Mouse (Mus musculus): Measurements from ENCODE around the gene Lin7a. TPM values are rescaled to one million over a fixed set of nuclear protein-coding genes. Genes with fewer than 3 reads are reported as not detected.

The Lin7a gene
- polyA plus RNA-seq, 1 experiment: 0.48 TPM

DNA sequence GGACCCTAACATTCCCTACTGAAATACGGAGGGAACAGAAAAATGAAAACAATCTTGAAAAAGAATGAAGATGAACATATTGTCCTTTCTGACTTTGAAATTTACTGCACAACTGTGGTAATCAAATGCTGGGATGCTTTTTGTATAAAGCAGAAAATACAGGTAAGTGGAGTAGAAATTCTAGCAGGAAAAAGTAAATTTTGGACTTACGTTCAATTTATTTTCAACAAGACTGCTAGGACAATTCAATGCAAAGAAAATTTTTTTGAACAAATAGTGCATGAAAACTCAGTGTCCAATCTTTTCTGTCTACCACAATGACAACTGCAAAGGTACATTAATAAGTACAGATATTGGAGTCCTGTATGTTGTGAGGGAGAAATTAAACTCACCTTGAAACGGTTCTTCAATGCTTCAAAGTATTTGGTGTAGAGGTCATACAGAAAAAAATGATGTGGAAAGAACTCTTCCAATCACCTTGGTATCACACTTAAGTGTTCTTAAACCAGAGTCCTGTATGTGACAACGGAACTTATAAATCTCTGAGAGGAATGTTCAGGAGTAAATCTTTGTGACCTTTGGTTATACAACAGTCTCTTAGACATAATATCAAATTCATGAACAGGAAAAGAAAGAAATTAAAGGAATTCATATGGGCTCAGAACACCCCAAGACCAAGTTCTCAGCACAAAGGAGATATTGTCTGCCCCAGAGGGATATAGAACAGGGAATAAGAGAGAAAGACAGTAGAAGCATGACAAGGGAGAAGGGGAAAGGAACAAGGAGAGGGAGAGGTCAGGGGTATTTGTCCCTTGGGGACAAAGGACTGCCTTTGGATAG lies 26.6 kb upstream of the Lin7a start:
- H3K36me3 ChIP-seq (ENCODE audit: control insufficient read depth, insufficient read depth): no peaks in the 10 kb centered on the region
- H3K4me3 ChIP-seq: no peak overlapping the region
- no peaks in the 10 kb centered on the region for H3K27me3 ChIP-seq (ENCODE audit: control insufficient read depth, insufficient read depth, insufficient read length)
- TF ChIP-seq USF1 (IDR thresholded peaks at IDR 0.05; ENCODE audit: low read depth): no peak
- no peak for TF ChIP-seq TCF3 (IDR thresholded peaks at IDR 0.05; ENCODE audit: insufficient read length, low read depth)
- no peak for TF ChIP-seq REST (IDR thresholded peaks at IDR 0.05; ENCODE audit: insufficient read depth, insufficient read length)
- no peak for TF ChIP-seq POLR2AphosphoS2 (IDR thresholded peaks at IDR 0.05; ENCODE audit: insufficient read length, low read depth)
- TF ChIP-seq E2F4 (IDR thresholded peaks at IDR 0.05; ENCODE audit: insufficient read depth): no peak
- TF ChIP-seq POLR2A (IDR thresholded peaks at IDR 0.05; ENCODE audit: insufficient read length, low read depth): no peak
- no peak for TF ChIP-seq MYOD1 (IDR thresholded peaks at IDR 0.05; ENCODE audit: control insufficient read depth in 1 of 3, insufficient read length in 2 of 3, low read depth in 2 of 3)
- TF ChIP-seq MYOG (IDR thresholded peaks at IDR 0.05; ENCODE audit: control insufficient read depth in 1 of 3, insufficient read depth in 1 of 3, insufficient read length in 2 of 3, low read depth in 2 of 3): no peak
- no peak for TF ChIP-seq MAX (IDR thresholded peaks at IDR 0.05; ENCODE audit: low read depth)
- no peak for TF ChIP-seq TCF12 (IDR thresholded peaks at IDR 0.05; ENCODE audit: insufficient read depth, poor library complexity, severe bottlenecking)
- TF ChIP-seq CEBPB (IDR thresholded peaks at IDR 0.05; ENCODE audit: insufficient read depth, poor library complexity, severe bottlenecking): no peak
- no peak overlapping the region for H3ac ChIP-seq (ENCODE audit: control insufficient read depth, insufficient read length)
- H3K4me2 ChIP-seq (ENCODE audit: low read depth): no peak overlapping the region
- no peaks in the 10 kb centered on the region for H3K79me2 ChIP-seq (ENCODE audit: control insufficient read depth, insufficient read depth)

DNA sequence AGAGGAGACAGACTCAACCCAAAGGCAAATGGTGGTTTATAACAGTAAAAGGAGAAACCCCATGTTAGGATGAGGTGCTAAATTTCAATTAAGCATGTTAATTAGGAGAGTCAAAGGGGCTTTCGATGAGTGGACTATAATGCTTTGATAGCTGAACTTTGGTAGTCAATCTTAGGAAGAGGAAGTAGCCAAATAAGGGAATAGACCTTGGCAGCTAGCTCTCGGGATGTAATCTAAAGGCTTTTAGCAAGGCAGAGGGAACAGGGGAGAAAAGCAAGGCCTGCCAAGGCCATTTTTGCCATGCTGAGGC lies 26.0 kb upstream of the Lin7a start:
- no peaks in the 10 kb centered on the region for H3K79me2 ChIP-seq (ENCODE audit: control insufficient read depth, insufficient read depth)
- H3K4me3 ChIP-seq: no peak overlapping the region
- no peak overlapping the region for H3ac ChIP-seq (ENCODE audit: control insufficient read depth, insufficient read length)
- no peaks in the 10 kb centered on the region for H3K27me3 ChIP-seq (ENCODE audit: control insufficient read depth, insufficient read depth, insufficient read length)
- H3K36me3 ChIP-seq (ENCODE audit: control insufficient read depth, insufficient read depth): no peaks in the 10 kb centered on the region
- no peak overlapping the region for H3K4me2 ChIP-seq (ENCODE audit: low read depth)
- no peak for TF ChIP-seq POLR2A (IDR thresholded peaks at IDR 0.05; ENCODE audit: insufficient read length, low read depth)
- TF ChIP-seq TCF3 (IDR thresholded peaks at IDR 0.05; ENCODE audit: insufficient read length, low read depth): no peak
- no peak for TF ChIP-seq USF1 (IDR thresholded peaks at IDR 0.05; ENCODE audit: low read depth)
- TF ChIP-seq TCF12 (IDR thresholded peaks at IDR 0.05; ENCODE audit: insufficient read depth, poor library complexity, severe bottlenecking): no peak
- no peak for TF ChIP-seq MYOD1 (IDR thresholded peaks at IDR 0.05; ENCODE audit: control insufficient read depth in 1 of 3, insufficient read length in 2 of 3, low read depth in 2 of 3)
- no peak for TF ChIP-seq MYOG (IDR thresholded peaks at IDR 0.05; ENCODE audit: control insufficient read depth in 1 of 3, insufficient read depth in 1 of 3, insufficient read length in 2 of 3, low read depth in 2 of 3)
- no peak for TF ChIP-seq MAX (IDR thresholded peaks at IDR 0.05; ENCODE audit: low read depth)
- TF ChIP-seq REST (IDR thresholded peaks at IDR 0.05; ENCODE audit: insufficient read depth, insufficient read length): no peak
- no peak for TF ChIP-seq SRF (IDR thresholded peaks at IDR 0.05; ENCODE audit: control insufficient read depth, insufficient read length, low read depth)
- no peak for TF ChIP-seq CEBPB (IDR thresholded peaks at IDR 0.05; ENCODE audit: insufficient read depth, poor library complexity, severe bottlenecking)
- TF ChIP-seq POLR2AphosphoS2 (IDR thresholded peaks at IDR 0.05; ENCODE audit: insufficient read length, low read depth): no peak
- no peak for TF ChIP-seq E2F4 (IDR thresholded peaks at IDR 0.05; ENCODE audit: insufficient read depth)

DNA sequence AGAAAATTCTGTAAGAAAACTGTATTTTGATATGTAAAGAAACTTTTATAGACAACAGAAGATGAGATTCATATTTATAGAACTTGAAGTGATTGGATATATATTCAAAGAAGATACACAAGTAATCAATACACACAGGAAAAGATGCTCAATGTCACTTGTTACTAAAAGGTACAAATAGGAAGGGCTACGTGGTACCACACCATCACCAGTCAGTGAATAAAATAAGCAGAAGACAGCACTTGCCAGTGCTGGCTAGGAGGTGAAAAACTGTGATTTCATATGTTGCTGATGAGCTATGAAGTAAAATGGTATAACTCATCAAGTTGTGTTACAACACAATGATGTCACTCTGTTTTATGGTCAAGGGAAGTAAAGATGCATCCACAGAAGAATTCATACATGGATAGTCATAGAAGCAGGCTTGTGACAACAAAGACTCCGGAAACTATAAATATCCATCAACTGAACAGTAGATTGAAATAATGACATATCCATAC lies 25.5 kb upstream of the Lin7a start:
- Histone ChIP-seq H3K36me3 (ENCODE audit: control insufficient read depth, insufficient read depth) (no peaks in the 10 kb centered on the region), H3K27me3 (ENCODE audit: control insufficient read depth, insufficient read depth, insufficient read length) (no peaks in the 10 kb centered on the region), H3K4me2 (ENCODE audit: low read depth) (no peak overlapping the region), H3K79me2 (ENCODE audit: control insufficient read depth, insufficient read depth) (no peaks in the 10 kb centered on the region), H3ac (ENCODE audit: control insufficient read depth, insufficient read length) (no peak overlapping the region), H3K4me3 (no peak overlapping the region)
- no peak for TF ChIP-seq MYOD1 (IDR thresholded peaks at IDR 0.05; ENCODE audit: control insufficient read depth in 1 of 3, insufficient read length in 2 of 3, low read depth in 2 of 3)
- TF ChIP-seq POLR2A (IDR thresholded peaks at IDR 0.05; ENCODE audit: insufficient read length, low read depth): no peak
- TF ChIP-seq MYOG (IDR thresholded peaks at IDR 0.05; ENCODE audit: control insufficient read depth in 1 of 3, insufficient read depth in 1 of 3, insufficient read length in 2 of 3, low read depth in 2 of 3): no peak
- no peak for TF ChIP-seq USF1 (IDR thresholded peaks at IDR 0.05; ENCODE audit: low read depth)
- TF ChIP-seq CEBPB (IDR thresholded peaks at IDR 0.05; ENCODE audit: insufficient read depth, poor library complexity, severe bottlenecking): no peak
- TF ChIP-seq SRF (IDR thresholded peaks at IDR 0.05; ENCODE audit: control insufficient read depth, insufficient read length, low read depth): no peak

DNA sequence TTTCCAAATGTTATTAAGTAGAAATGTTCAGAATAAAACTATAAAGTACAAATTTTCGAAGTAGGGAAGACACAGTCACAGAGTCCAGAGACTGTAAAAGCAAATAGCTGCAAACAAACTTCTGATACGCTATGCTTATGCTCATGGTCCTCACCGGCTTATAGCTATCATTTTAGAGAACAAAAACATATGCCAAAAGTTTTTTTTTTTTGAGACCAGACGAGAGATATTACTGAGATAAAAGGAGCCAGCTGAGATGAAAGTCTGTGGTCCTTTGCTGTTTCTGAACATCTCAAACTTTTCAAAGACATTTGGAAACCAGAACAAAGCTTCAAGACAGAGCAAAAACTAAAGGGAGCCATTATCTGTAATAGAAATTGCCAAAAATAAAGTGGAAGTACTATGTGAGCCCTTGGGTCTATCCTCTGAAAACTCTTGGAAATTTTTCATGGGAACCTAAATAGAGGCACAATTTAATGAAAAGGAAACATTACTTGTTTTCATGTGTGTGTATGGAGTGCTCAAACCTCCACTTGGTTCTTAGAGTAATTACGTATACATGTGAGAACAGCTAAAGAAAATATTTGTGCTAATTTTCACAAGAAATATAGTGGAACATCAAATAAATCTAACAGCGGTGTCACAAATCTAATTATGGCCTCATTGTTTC lies 24.4 kb upstream of the Lin7a start:
- Histone ChIP-seq H3K79me2 (ENCODE audit: control insufficient read depth, insufficient read depth) (no peaks in the 10 kb centered on the region), H3ac (ENCODE audit: control insufficient read depth, insufficient read length) (no peak overlapping the region), H3K4me2 (ENCODE audit: low read depth) (no peak overlapping the region), H3K27me3 (ENCODE audit: control insufficient read depth, insufficient read depth, insufficient read length) (no peaks in the 10 kb centered on the region), H3K36me3 (ENCODE audit: control insufficient read depth, insufficient read depth) (no peaks in the 10 kb centered on the region), H3K4me3 (no peak overlapping the region)
- TF ChIP-seq SRF (IDR thresholded peaks at IDR 0.05; ENCODE audit: control insufficient read depth, insufficient read length, low read depth) (no peak), MAX (IDR thresholded peaks at IDR 0.05; ENCODE audit: low read depth) (no peak), MYOG (IDR thresholded peaks at IDR 0.05; ENCODE audit: control insufficient read depth in 1 of 3, insufficient read depth in 1 of 3, insufficient read length in 2 of 3, low read depth in 2 of 3) (no peak), MYOD1 (IDR thresholded peaks at IDR 0.05; ENCODE audit: control insufficient read depth in 1 of 3, insufficient read length in 2 of 3, low read depth in 2 of 3) (no peak), TCF3 (IDR thresholded peaks at IDR 0.05; ENCODE audit: insufficient read length, low read depth) (no peak), CEBPB (IDR thresholded peaks at IDR 0.05; ENCODE audit: insufficient read depth, poor library complexity, severe bottlenecking) (no peak), POLR2AphosphoS2 (IDR thresholded peaks at IDR 0.05; ENCODE audit: insufficient read length, low read depth) (no peak), E2F4 (IDR thresholded peaks at IDR 0.05; ENCODE audit: insufficient read depth) (no peak), USF1 (IDR thresholded peaks at IDR 0.05; ENCODE audit: low read depth) (no peak), TCF12 (IDR thresholded peaks at IDR 0.05; ENCODE audit: insufficient read depth, poor library complexity, severe bottlenecking) (no peak)

All from myocyte (in vitro differentiated cells).